Mouse (Mus musculus) hindbrain, embryonic 13.5 days (tissue): ENCODE results near the gene Stat5a. TPM values are rescaled to one million over a fixed set of nuclear protein-coding genes. Genes with fewer than 3 reads are reported as not detected.
A peak's percentile ranks its signal among the peaks of the same experiment; 100 is the strongest.

ENCODE experiments used
- ATAC-seq: fragments of 200-750 bp; cut with Nextera tagmentation; 2 replicates; pipeline ENCODE4 v1.8.0; 2017; ENCODE audit warnings: moderate TSS enrichment; ENCODE audit not compliant: low FRiP score
- H3K27ac ChIP-seq: fragments of 300-500 bp; sonication (generic); 2 replicates; pipeline ENCODE4 v1.5.1; 2015; ENCODE audit warnings: inconsistent platforms, mild to moderate bottlenecking, moderate library complexity
- H3K27me3 ChIP-seq: fragments of 300-500 bp; sonication (generic); 2 replicates; pipeline ENCODE4 v1.6.1; 2015; ENCODE audit warnings: mild to moderate bottlenecking, inconsistent platforms
- H3K36me3 ChIP-seq: fragments of 300-500 bp; sonication (generic); 2 replicates; pipeline ENCODE4 v1.6.1; 2015; ENCODE audit warnings: mild to moderate bottlenecking, inconsistent platforms
- H3K4me1 ChIP-seq: fragments of 300-500 bp; sonication (generic); replicated peaks from 2 replicates; pipeline ENCODE4 v1.6.1; 2015; ENCODE audit warnings: inconsistent platforms
- H3K4me2 ChIP-seq: fragments of 300-500 bp; sonication (generic); 2 replicates; pipeline ENCODE4 v1.6.1; 2015; ENCODE audit warnings: inconsistent platforms, mild to moderate bottlenecking, moderate library complexity
- H3K4me3 ChIP-seq: fragments of 300-500 bp; sonication (generic); 2 replicates; pipeline ENCODE4 v1.5.1; 2015; ENCODE audit warnings: mild to moderate bottlenecking, inconsistent platforms
- H3K9ac ChIP-seq: fragments of 300-500 bp; sonication (generic); 2 replicates; pipeline ENCODE4 v1.6.1; 2015; ENCODE audit warnings: mild to moderate bottlenecking, inconsistent platforms
- H3K9me3 ChIP-seq: fragments of 300-500 bp; sonication (generic); 2 replicates; pipeline ENCODE4 v1.6.1; 2016; ENCODE audit warnings: inconsistent platforms
- WGBS: fragments of 180-500 bp; shearing (Covaris S2); methylation state at CpG from one replicate; pipeline ENCODE4 v1.1.7; 2015; 5-methylcytosine and 5-hydroxymethylcytosine counted together
- polyA plus RNA-seq: library from polyadenylated mRNA; unstranded; fragments of >200 nt; fragmentation: Nextera tagmentation; extraction: Ambion mirVana; gene quantifications from 2 replicates; pipeline ENCODE4 v1.2.1, GENCODE M21; 2015

Stat5a gene
- polyA plus RNA-seq, 1 experiment from 2014 or later = 2.1 TPM

DNA sequence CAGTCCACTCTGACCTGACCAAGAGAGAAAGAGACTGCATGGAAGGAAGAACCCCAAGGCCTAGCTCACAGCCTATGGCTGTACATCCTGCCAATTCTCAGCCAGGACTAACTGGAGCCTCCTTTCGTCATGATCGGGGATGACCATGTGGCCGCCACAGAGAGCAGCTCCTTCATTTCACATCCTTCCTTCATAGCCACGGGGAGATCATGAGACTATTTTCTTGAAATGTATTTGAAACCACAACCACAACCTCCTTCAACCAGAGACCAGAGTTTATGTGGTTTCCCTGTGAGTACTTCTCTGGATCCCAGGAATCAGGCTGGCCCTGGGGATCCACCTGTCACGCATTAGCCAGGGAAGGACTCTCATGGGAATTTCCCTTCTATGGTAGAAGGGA is 6.1 kb upstream of the Stat5a start:
- peaks cover 26% of the 10 kb centered on the region for H3K4me1 ChIP-seq
- 82% methylated on average over 5 of the region's 5 CpGs for WGBS
- H3K9me3 ChIP-seq = no peaks in the 10 kb centered on the region
- H3K4me3 ChIP-seq = no peak overlapping the region
- no peaks in the 10 kb centered on the region for H3K36me3 ChIP-seq
- ATAC-seq = no peak
- no peak overlapping the region for H3K4me2 ChIP-seq
- no peak overlapping the region for H3K9ac ChIP-seq
- H3K27me3 ChIP-seq = peaks cover 51% of the 10 kb centered on the region
- no peak overlapping the region for H3K27ac ChIP-seq

DNA sequence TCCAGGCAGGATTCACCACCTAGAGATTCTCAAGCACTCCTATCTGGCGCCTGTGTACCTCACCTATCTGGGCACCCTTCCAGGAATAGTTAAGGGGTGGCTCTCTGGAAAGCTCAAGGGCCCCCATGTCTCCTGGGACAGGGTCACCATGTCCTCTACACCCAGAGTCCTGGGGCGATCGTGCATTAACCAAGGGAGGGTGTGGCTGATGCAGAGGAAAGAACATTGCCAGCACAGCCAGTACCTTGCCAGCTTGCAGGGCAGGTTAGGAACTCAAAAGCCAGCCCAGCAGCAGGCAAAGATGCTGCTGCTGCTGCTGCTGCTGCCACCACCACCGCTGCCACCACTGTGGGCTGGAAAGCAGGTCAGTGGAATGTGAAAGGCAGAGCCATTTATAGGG is 4.9 kb upstream of the Stat5a start:
- H3K27ac ChIP-seq = no peak overlapping the region
- no peaks in the 10 kb centered on the region for H3K9me3 ChIP-seq
- H3K4me3 ChIP-seq = no peak overlapping the region
- H3K27me3 ChIP-seq = peaks cover 64% of the 10 kb centered on the region
- 65% methylated on average over 4 of the region's 4 CpGs for WGBS
- H3K36me3 ChIP-seq = no peaks in the 10 kb centered on the region
- peaks cover 14% of the 10 kb centered on the region for H3K4me1 ChIP-seq
- H3K4me2 ChIP-seq = no peak overlapping the region
- no peak overlapping the region for H3K9ac ChIP-seq
- ATAC-seq = no peak

DNA sequence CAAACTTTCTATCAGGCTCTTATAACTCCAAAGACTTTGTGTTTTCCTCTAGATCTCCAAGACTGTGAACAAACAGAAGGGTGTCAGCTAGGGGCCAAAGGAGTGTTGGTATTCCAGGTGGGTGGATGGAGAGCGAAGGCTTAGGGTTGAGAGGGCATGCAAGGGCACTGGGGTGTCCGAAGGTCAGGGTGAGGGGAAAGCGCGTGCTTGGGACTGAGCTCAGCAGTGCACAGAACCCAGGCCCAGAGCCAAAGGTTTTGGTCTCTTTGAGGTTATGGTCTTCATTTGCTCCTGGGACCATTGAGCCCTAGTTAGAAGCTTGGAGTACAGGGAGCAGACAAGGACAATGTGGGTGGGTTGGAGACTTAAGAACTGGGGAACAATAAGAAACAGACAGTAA is 4.0 kb upstream of the Stat5a start:
- no peaks in the 10 kb centered on the region for H3K9me3 ChIP-seq

DNA sequence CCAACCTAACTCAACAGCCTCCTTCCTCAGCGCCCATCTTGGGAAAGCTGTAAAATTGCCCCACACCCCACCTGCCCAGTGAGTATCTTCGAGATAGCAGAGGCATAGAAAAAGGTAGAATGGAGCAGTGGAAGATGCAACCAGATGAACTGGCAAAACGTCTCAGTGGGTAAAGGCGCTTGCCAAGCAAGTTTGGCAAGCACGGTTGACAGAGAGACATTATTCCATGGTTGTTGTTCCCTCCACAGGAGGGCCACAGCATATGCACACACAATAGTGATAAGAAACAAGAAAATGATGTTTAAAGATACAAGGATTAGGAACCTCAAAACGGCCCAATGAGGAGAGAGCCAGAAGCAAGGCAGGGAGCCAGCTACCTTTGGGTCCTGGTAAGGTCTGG is 1.2 kb upstream of the Stat5a start:
- no peak overlapping the region for H3K4me3 ChIP-seq
- WGBS = 70% methylated on average over 6 of the region's 6 CpGs
- no peak overlapping the region for H3K4me2 ChIP-seq
- peaks cover 9% of the 10 kb centered on the region; the same call in 1 of the 2 replicates for H3K4me1 ChIP-seq
- H3K27ac ChIP-seq = no peak overlapping the region
- ATAC-seq = no peak
- no peaks in the 10 kb centered on the region for H3K36me3 ChIP-seq
- no peaks in the 10 kb centered on the region for H3K9me3 ChIP-seq
- peaks cover 95% of the 10 kb centered on the region for H3K27me3 ChIP-seq
- no peak overlapping the region for H3K9ac ChIP-seq

More for the DNA sequence above, 4.0 kb upstream of the Stat5a start:
- Histone ChIP-seq H3K9ac (no peak overlapping the region), H3K27ac (no peak overlapping the region), H3K27me3 (peaks cover 73% of the 10 kb centered on the region), H3K4me3 (no peak overlapping the region), H3K36me3 (no peaks in the 10 kb centered on the region), H3K4me2 (no peak overlapping the region), H3K4me1 (peaks cover 14% of the 10 kb centered on the region)
- no peak for ATAC-seq
- WGBS = 91% methylated on average over 4 of the region's 4 CpGs

DNA sequence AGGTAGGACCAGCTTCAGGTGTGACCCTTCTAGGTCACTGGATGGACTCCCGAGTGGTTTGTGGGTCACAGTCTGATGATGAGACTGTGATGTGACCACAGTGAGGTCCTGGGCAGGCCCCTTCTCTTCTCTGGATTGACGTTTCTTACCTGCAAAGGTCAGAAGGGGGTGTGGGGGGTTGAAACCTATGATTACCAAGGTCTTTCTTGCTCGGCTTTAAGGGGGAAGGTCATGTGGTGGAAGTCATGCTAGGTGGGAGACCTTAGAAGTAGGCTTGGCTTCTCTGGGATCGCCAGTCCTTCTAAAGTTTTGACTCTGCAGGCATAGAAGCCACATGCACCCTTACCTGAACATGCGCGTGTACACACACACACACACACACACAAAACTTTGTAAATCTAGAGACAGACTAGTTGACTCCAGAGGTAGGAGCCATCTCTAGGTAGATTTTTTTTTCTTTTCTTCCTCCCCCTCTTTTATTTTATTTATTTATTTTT is 476 bp downstream of the Stat5a start:
- peak overlapping the region; percentile 60 for H3K4me2 ChIP-seq
- no peak overlapping the region for H3K27ac ChIP-seq
- no peaks in the 10 kb centered on the region for H3K9me3 ChIP-seq
- no peak for ATAC-seq
- H3K4me3 ChIP-seq = peak overlapping the region; percentile 47
- no peak overlapping the region for H3K9ac ChIP-seq
- H3K4me1 ChIP-seq = peaks cover 9% of the 10 kb centered on the region; the same call in 1 of the 2 replicates
- H3K27me3 ChIP-seq = peaks cover 96% of the 10 kb centered on the region
- H3K36me3 ChIP-seq = no peaks in the 10 kb centered on the region
- 52% methylated on average over 6 of the region's 6 CpGs for WGBS

DNA sequence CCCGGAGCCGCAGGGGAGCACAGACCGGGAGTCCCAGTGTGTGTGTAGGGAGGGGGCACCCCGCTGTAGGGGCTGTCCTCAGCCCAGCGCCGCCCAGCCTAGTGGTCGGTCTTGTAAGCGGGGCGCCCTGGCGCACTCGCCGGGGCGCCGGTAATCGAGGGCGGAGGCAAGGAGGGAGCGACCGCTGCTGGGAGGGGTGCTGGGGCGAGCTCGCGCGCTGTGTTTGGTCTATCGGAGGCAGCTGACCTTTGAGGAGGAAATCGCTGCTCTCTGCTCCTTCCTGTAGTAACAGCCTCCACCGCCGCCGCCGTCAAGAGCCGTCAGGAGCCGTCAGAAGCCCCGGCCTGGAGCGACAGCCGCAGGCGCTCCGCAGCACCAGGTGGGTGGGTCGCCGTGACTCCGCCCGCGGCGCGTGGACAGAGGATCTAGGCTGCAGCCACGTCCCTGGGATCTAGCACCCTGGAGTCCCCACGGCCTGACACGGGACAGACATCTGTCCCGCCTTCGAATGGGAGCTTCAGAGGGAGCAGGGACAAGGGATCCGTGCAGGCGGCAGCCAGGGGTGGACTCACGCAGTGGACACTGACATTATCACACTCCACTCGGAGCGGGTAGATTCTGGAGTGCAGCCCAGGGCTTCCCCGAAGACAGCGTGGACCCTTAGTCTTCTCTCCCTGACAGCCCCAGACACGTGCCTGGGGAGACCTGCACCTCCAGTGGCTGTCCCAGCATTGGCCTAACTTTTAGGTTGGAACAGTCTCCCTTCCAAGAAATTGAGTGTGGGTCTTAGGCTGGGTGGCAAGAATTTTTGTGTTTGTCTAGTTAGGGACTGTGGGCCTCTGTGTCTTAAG is 1.3 kb downstream of the Stat5a start:
- peak; percentile 52; the same call in 1 of the 2 replicates for ATAC-seq
- Histone ChIP-seq H3K4me2 (peak overlapping the region; percentile 60), H3K36me3 (no peaks in the 10 kb centered on the region), H3K27me3 (peaks cover 90% of the 10 kb centered on the region), H3K9ac (peak overlapping the region; percentile 64), H3K27ac (no peak overlapping the region), H3K9me3 (no peaks in the 10 kb centered on the region), H3K4me3 (peak overlapping the region; percentile 47), H3K4me1 (peaks cover 9% of the 10 kb centered on the region; the same call in 1 of the 2 replicates)
- 4% methylated on average over 55 of the region's 55 CpGs for WGBS

DNA sequence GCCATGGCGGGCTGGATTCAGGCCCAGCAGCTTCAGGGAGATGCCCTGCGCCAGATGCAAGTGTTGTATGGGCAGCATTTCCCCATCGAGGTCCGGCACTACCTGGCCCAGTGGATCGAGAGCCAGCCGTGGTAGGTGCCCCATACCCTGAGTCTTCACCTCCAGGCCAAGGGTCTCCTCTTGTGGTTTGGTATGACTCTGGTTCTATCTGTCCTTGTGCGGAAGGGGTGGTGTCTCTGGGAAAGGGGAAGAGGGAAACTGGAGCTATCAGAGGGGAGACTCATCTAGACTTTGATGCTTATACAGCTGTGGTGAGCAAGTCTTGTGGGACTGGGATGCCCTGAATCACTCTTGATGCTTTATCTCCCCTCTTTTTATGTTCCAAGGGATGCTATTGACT is 2.2 kb downstream of the Stat5a start:
- Histone ChIP-seq H3K4me3 (no peak overlapping the region), H3K4me2 (no peak overlapping the region), H3K27ac (no peak overlapping the region), H3K9me3 (no peaks in the 10 kb centered on the region), H3K27me3 (peaks cover 82% of the 10 kb centered on the region), H3K4me1 (peaks cover 9% of the 10 kb centered on the region; the same call in 1 of the 2 replicates), H3K36me3 (no peaks in the 10 kb centered on the region), H3K9ac (no peak overlapping the region)
- no peak for ATAC-seq
- WGBS = 88% methylated on average over 7 of the region's 7 CpGs

DNA sequence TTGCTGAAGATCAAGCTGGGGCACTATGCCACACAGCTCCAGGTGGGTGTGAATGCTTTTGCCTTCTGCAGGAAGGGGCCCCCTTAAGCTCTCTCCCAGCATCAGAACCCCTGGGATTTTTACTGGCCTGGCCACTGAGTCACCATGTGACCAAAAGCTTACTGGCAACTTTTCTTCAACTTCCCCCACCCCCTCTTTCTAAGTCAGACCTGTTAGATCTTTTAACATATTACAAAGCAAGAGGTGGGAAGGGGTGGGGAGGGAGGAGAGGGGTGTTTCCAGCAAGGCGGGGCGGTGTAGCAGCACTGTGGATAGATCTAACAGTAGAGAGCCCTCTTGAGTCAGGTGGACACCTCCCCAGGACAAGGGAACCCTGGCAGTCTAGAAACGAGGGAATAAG is 2.7 kb downstream of the Stat5a start:
- WGBS = 46% methylated on average over 3 of the region's 3 CpGs
- peaks cover 77% of the 10 kb centered on the region for H3K27me3 ChIP-seq
- ATAC-seq = no peak

DNA sequence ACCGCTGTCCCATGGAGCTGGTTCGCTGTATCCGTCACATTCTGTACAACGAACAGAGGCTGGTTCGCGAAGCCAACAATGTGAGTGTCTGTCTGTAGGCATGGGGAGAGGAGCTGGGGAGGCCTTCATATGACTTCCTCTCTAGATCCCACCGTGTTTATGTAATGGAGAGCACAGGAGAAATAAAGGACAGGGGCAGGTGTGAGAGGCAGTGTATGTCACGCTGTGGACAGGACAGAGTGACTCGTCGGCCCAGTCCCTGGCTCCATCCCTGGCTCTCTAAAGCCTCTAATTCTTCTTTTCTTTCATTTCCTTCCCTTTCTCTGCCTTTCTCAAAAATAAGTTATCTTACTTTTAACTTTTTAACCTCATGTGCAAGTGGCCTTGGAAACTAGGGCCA is 4.0 kb downstream of the Stat5a start:
- Histone ChIP-seq H3K36me3 (no peaks in the 10 kb centered on the region), H3K4me2 (no peak overlapping the region), H3K9ac (no peak overlapping the region), H3K9me3 (no peaks in the 10 kb centered on the region), H3K4me1 (peaks cover 9% of the 10 kb centered on the region; the same call in 1 of the 2 replicates), H3K4me3 (no peak overlapping the region), H3K27ac (no peak overlapping the region), H3K27me3 (peaks cover 64% of the 10 kb centered on the region)
- ATAC-seq = no peak
- WGBS = 89% methylated on average over 10 of the region's 10 CpGs

More for the DNA sequence above, 2.7 kb downstream of the Stat5a start:
- Histone ChIP-seq H3K27ac (no peak overlapping the region), H3K9ac (no peak overlapping the region), H3K4me1 (peaks cover 9% of the 10 kb centered on the region; the same call in 1 of the 2 replicates), H3K4me3 (no peak overlapping the region), H3K4me2 (no peak overlapping the region), H3K9me3 (no peaks in the 10 kb centered on the region), H3K36me3 (no peaks in the 10 kb centered on the region)

DNA sequence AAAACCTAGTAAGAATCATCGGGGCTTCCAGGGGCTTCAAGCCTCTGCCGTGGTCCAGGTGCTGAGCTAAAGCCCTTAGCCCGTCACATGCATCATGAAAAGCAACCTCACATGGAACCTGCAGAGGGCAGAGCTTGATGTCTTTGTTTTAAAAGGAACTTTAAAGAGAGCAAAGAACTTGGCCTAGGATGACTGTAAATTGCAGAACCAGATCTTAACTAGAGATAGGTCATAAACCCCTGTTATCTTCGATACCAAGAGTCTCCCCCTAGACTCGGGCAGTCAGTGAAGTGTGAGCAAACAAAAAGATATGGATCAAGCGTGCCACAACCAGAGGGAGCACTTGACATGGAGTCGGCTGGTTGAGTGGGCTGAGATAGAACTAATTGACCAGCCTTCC is 6.5 kb downstream of the Stat5a start:
- no peaks in the 10 kb centered on the region for H3K9me3 ChIP-seq
- H3K4me3 ChIP-seq = no peak overlapping the region
- H3K9ac ChIP-seq = no peak overlapping the region
- WGBS = 86% methylated on average over 7 of the region's 7 CpGs
- H3K4me1 ChIP-seq = peaks cover under 1% of the 10 kb centered on the region; the same call in 1 of the 2 replicates
- peaks cover 42% of the 10 kb centered on the region for H3K27me3 ChIP-seq
- no peak for ATAC-seq
- H3K4me2 ChIP-seq = no peak overlapping the region
- H3K36me3 ChIP-seq = no peaks in the 10 kb centered on the region
- H3K27ac ChIP-seq = no peak overlapping the region

DNA sequence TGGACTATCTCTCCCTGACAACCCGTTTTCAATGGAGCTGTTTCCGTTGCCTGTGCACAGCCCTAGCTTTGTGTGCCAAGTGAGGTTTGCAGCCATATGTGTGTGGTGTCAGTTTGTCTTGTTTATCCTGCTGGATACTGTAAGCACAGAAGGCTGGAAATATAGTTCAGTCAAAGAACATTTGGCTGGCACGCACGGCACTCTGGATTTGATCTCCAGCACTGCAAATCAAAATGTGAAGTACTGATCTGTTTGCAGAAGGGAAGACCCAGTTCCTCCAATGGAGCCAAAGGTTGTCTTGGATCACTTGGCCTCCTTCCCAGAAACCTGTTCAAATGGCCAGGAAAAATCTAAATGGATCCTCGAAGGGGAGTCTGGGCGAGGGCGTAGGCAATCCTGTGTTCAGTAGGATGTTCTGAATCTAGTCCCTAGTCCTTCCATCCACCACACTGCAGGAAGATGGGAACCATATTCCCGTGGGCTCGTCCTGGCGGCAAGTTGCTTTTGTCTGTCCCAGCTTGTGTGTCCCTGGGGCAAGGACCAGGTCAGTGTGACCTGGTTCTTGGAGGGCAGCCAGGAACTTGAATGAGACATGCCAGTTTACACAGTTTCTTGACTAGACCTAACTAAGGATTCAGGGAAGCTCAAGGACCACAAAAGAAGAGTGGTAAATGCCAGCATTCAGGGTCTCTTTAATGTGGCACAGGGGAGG is 11.3 kb downstream of the Stat5a start:
- H3K36me3 ChIP-seq = no peaks in the 10 kb centered on the region
- H3K27ac ChIP-seq = no peak overlapping the region
- no peak overlapping the region for H3K9ac ChIP-seq
- 84% methylated on average over 10 of the region's 10 CpGs for WGBS
- no peak overlapping the region for H3K4me2 ChIP-seq
- H3K9me3 ChIP-seq = no peaks in the 10 kb centered on the region
- H3K4me3 ChIP-seq = no peak overlapping the region
- no peak for ATAC-seq
- 0 out of 2 replicates have a peak, but pooled peaks cover 3% of the 10 kb centered on the region for H3K27me3 ChIP-seq
- no peaks in the 10 kb centered on the region for H3K4me1 ChIP-seq

DNA sequence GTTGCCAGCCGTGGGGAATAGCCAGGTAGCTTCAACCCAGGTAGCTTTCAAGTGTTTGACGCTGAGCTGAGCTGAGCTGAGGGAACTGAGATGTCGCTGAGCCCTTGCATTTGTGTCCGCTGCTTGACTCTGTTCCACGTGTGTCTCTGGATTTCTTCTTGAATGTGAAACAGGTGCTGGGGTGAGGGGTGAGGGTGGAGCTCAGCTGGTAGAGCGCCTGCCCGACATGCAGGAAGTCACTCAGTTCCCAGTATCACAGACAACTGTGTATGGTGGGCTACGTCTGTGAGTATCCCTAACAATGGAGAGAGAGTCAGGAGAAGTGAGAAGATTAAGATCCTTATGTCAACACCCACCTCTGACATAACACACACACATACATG is 11.8 kb downstream of the Stat5a start:
- no peak overlapping the region for H3K4me3 ChIP-seq
- no peaks in the 10 kb centered on the region for H3K36me3 ChIP-seq
- H3K9ac ChIP-seq = no peak overlapping the region
- no peak overlapping the region for H3K27ac ChIP-seq
- no peak overlapping the region for H3K4me2 ChIP-seq
- H3K9me3 ChIP-seq = no peaks in the 10 kb centered on the region
- ATAC-seq = no peak
- H3K4me1 ChIP-seq = no peaks in the 10 kb centered on the region
- 84% methylated on average over 8 of the region's 8 CpGs for WGBS
- 0 out of 2 replicates have a peak, but pooled peaks cover 2% of the 10 kb centered on the region for H3K27me3 ChIP-seq
